Mouse (Mus musculus) heart, postnatal 0 days (tissue): ENCODE results near the gene Agap1. TPM values are rescaled to one million over a fixed set of nuclear protein-coding genes. Genes with fewer than 3 reads are reported as not detected.

Source experiments
- ATAC-seq: fragments of 200-750 bp; cut with Nextera tagmentation; 2 replicates; pipeline ENCODE4 v1.8.0; 2017; ENCODE audit warnings: low read depth, moderate number of reproducible peaks, moderate library complexity; ENCODE audit not compliant: insufficient read depth
- DNase-seq: peaks from one replicate; pipeline ENCODE4 v3.0.0-alpha.2; 2016; ENCODE audit warnings: low spot score
- H3K27ac ChIP-seq: fragments of 300-500 bp; sonication (generic); 2 replicates; pipeline ENCODE4 v1.5.1; 2014; ENCODE audit warnings: low read depth, mild to moderate bottlenecking
- H3K27me3 ChIP-seq: fragments of 300-500 bp; sonication (generic); 2 replicates; pipeline ENCODE4 v1.6.1; 2014; ENCODE audit warnings: low read length, mixed read lengths; ENCODE audit not compliant: control insufficient read depth, insufficient read depth
- H3K36me3 ChIP-seq: fragments of 300-500 bp; sonication (generic); replicated peaks from 2 replicates; pipeline ENCODE4 v1.6.1; 2014; ENCODE audit warnings: low read length, mixed read lengths; ENCODE audit not compliant: control insufficient read depth, insufficient read depth
- H3K4me1 ChIP-seq: fragments of 300-500 bp; sonication (generic); 2 replicates; pipeline ENCODE4 v1.6.1; 2014; ENCODE audit warnings: antibody characterized with exemption; ENCODE audit not compliant: control insufficient read depth, insufficient read depth
- H3K4me2 ChIP-seq: fragments of 300-500 bp; sonication (generic); 2 replicates; pipeline ENCODE4 v1.6.1; 2014; ENCODE audit warnings: low read depth, mild to moderate bottlenecking, low read length, moderate library complexity
- H3K4me3 ChIP-seq: fragments of 300-500 bp; sonication (generic); 2 replicates; pipeline ENCODE4 v1.5.1; 2014; ENCODE audit warnings: low read depth, low read length
- H3K9ac ChIP-seq: fragments of 300-500 bp; sonication (generic); replicated peaks from 2 replicates; pipeline ENCODE4 v1.6.1; 2014; ENCODE audit warnings: low read depth, low read length, mixed read lengths
- H3K9me3 ChIP-seq: fragments of 300-500 bp; sonication (generic); replicated peaks from 2 replicates; pipeline ENCODE4 v1.6.1; 2016; ENCODE audit warnings: low read length; ENCODE audit not compliant: control insufficient read depth
- CTCF ChIP-seq: IDR thresholded peaks from 2 replicates; pipeline ENCODE4 v1.5.1; 2016; ENCODE audit warnings: antibody characterized with exemption, control low read depth, low read depth
- EP300 ChIP-seq: IDR thresholded peaks from 2 replicates; pipeline ENCODE4 v1.6.1; 2016; ENCODE audit warnings: antibody characterized with exemption, low read depth
- WGBS: fragments of 180-500 bp; shearing (Covaris S2); extraction: QIAGEN DNeasy Blood & Tissue Kit; methylation state at CpG from one replicate; pipeline ENCODE4 v1.1.7; 2014; 5-methylcytosine and 5-hydroxymethylcytosine counted together
- polyA plus RNA-seq: library from polyadenylated mRNA; unstranded; fragments of >200 nt; fragmentation: Nextera tagmentation; extraction: Ambion mirVana; gene quantifications from 2 replicates; pipeline ENCODE4 v1.2.1, GENCODE M21; 2015
- total RNA-seq: library from RNA; depleted of rRNA; stranded (reverse); fragments of >200 nt; gene quantifications from 2 replicates; pipeline ENCODE4 v1.2.3, GENCODE M21; 2014; ENCODE audit warnings: low replicate concordance

Agap1 gene
- total and polyA plus RNA-seq, 2 experiments from 2014 or later = 6.1 to 21.0 TPM

DNA sequence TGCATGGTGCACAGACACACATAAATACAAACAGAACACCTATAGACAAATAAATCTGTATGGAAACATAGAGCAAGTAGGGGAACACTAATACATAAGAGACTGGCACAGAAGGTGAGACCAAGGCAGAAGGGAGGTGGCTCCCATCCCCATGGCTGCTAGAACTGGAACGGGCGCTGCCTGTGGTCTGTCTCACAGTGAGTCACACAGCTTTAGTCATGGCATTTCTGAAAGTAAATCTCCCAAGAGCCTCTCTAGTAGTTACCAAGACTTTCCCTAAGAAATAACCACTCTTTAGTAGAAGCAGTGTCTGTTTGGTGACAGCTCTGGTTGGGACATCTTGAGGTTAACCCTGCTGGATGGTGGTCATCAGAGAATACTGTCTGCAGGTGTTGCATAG is 326.1 kb downstream of the Agap1 start:
- Histone ChIP-seq H3K9ac (no peak overlapping the region), H3K9me3 (no peaks in the 10 kb centered on the region), H3K4me1 (no peaks in the 10 kb centered on the region), H3K27me3 (no peaks in the 10 kb centered on the region), H3K27ac (no peak overlapping the region), H3K36me3 (no peaks in the 10 kb centered on the region), H3K4me3 (no peak overlapping the region), H3K4me2 (no peak overlapping the region)
- DNase-seq (no peak), ATAC-seq (no peak)
- WGBS = 98% methylated on average over 2 of the region's 2 CpGs
- no peak for TF ChIP-seq CTCF
- TF ChIP-seq EP300 = no peak

DNA sequence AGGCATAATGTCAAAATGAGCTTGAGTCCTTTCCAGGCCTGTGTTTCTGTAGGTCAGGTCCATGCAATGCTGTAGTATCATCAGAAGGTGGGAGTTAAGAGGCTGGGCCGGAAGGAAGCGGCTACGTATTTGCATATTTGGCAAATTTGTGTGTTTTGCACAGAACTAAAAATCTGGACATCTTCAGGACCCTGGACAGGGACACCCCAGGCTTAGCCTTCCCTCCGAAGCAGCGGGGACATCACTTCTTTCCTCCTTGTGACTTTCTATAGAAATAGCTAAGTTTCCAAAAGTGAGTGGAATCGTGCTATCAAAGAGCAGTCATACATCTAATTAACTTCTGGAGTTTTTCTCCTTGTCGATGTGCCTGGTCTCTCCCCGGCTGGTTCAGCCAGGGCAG is 327.3 kb downstream of the Agap1 start:
- TF ChIP-seq EP300 = no peak
- no peak for ATAC-seq

DNA sequence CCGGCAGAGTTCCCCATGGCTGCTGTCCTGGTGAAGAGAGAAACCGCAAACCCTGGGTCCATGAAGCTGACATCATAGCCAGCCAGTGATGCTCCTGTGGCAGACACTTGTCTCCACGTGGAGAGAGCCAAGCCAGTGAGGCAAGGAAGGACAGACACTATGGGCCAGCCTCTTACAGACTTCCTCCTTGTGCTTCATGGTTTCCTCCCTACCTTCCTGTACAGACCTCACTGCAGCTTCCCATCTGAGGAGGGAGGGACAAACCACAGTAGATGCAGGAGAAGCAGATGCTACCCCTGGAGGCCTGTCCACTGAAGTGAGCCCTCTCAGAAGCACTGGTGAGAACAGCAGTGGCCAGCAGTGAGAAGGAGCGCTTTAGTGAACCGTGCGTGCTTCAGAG is 332.2 kb downstream of the Agap1 start:
- Histone ChIP-seq H3K36me3 (0 out of 2 replicates have a peak, but pooled peaks cover 17% of the 10 kb centered on the region), H3K4me1 (no peaks in the 10 kb centered on the region), H3K9me3 (no peaks in the 10 kb centered on the region), H3K4me3 (no peak overlapping the region), H3K27me3 (no peaks in the 10 kb centered on the region), H3K9ac (no peak overlapping the region), H3K27ac (no peak overlapping the region), H3K4me2 (no peak overlapping the region)
- DNase-seq = no peak
- WGBS = 71% methylated on average over 6 of the region's 6 CpGs
- TF ChIP-seq EP300 (no peak), CTCF (no peak)
- no peak for ATAC-seq

More for the DNA sequence above, 327.3 kb downstream of the Agap1 start:
- Histone ChIP-seq H3K36me3 (no peaks in the 10 kb centered on the region), H3K4me3 (no peak overlapping the region), H3K4me2 (no peak overlapping the region), H3K9me3 (no peaks in the 10 kb centered on the region), H3K27me3 (no peaks in the 10 kb centered on the region), H3K27ac (no peak overlapping the region), H3K9ac (no peak overlapping the region), H3K4me1 (no peaks in the 10 kb centered on the region)
- no peak for DNase-seq
- 57% methylated on average over 8 of the region's 8 CpGs for WGBS

DNA sequence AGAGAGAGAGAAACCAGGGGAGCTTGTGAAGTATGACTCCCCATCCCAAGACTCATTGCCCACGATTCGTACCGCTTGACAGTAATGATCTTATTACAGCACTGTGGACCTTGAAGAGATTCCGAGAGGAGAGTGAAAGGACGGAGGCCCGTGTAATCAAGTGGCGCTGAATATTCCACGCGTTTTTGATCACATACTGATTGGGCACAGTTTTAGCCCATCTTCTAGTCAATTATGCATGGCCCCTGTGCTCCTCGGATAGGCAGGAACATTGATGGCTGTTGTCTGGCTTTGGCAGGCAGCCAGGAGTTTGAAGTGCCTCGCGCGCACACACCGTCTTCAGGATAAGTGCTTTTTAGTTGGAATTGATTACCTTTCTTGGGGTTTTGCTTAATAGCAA is 344.1 kb downstream of the Agap1 start:
- Histone ChIP-seq H3K4me3 (no peak overlapping the region), H3K9ac (no peak overlapping the region), H3K27me3 (no peaks in the 10 kb centered on the region), H3K4me2 (no peak overlapping the region), H3K4me1 (no peaks in the 10 kb centered on the region), H3K27ac (no peak overlapping the region), H3K36me3 (0 out of 2 replicates have a peak, but pooled peaks cover 26% of the 10 kb centered on the region), H3K9me3 (no peaks in the 10 kb centered on the region)
- ATAC-seq (no peak), DNase-seq (no peak)
- TF ChIP-seq CTCF (no peak), EP300 (no peak)
- WGBS = 69% methylated on average over 14 of the region's 14 CpGs

DNA sequence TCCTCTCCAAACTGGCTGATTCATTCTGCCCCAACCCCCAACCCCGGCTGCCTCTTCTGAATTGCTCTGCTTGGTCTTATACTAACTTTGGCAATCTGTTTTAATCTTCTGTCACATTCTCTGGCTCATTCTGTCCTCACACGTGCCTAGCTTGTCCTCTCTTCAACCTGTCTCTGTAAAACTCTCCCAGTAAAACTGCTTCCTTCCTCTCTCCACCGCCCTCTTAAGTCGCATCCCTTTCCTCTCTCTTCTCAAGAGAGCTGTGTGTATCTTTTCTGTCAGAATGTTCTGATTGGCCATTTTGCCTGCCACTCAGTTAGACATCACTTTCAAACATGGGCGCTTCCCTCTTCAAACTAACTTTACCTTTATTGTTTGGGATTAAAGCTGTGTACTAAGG is 346.9 kb downstream of the Agap1 start:
- H3K27me3 ChIP-seq = no peaks in the 10 kb centered on the region
- 58% methylated on average over 5 of the region's 5 CpGs for WGBS
- TF ChIP-seq EP300 = no peak
- TF ChIP-seq CTCF = no peak
- no peak overlapping the region for H3K4me3 ChIP-seq
- no peaks in the 10 kb centered on the region for H3K9me3 ChIP-seq
- DNase-seq (no peak), ATAC-seq (no peak)
- H3K9ac ChIP-seq = no peak overlapping the region
- H3K4me2 ChIP-seq = no peak overlapping the region
- no peak overlapping the region for H3K27ac ChIP-seq
- no peaks in the 10 kb centered on the region for H3K4me1 ChIP-seq
- H3K36me3 ChIP-seq = 0 out of 2 replicates have a peak, but pooled peaks cover 12% of the 10 kb centered on the region

DNA sequence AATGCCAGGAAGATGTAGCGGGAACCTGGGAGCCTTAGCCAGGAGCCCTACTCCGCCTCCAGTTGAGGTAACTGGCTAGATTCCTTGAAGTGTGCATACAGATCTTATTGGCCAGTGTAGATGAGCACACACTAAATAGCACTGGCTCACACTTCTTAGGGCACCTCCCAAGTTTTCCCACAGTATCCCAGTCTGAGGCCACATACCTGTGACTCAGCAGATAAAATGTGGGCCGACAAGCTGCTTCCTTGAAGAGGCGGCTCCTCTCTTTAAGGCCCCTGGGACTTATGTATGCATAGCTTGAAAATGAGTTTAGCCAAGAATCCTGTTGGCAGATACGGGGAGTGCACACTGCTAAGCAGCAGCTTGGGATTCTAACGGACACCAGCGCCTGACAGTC is 350.4 kb downstream of the Agap1 start:
- H3K4me1 ChIP-seq = no peaks in the 10 kb centered on the region
- no peaks in the 10 kb centered on the region for H3K27me3 ChIP-seq
- H3K36me3 ChIP-seq = 0 out of 2 replicates have a peak, but pooled peaks cover 3% of the 10 kb centered on the region
- H3K9ac ChIP-seq = no peak overlapping the region
- H3K4me3 ChIP-seq = no peak overlapping the region
- H3K27ac ChIP-seq = no peak overlapping the region
- no peaks in the 10 kb centered on the region for H3K9me3 ChIP-seq
- ATAC-seq (no peak), DNase-seq (no peak)
- 74% methylated on average over 7 of the region's 7 CpGs for WGBS
- TF ChIP-seq EP300 (no peak), CTCF (no peak)
- no peak overlapping the region for H3K4me2 ChIP-seq
